Mouse (Mus musculus) kidney, adult 9 months (tissue): ENCODE measurements around the gene Eea1.
"Not testable (repeated sequence)": the region's sequence is repeated elsewhere in the genome, so short reads cannot be mapped to it uniquely, and the experiment has no call there.

Experiments used
- DNase-seq: peaks from one replicate; pipeline ENCODE4 v3.0.0; 2022

Gene Eea1

GRCm38 (mm10) chr10:95940046-95940900, at the start of gene Eea1:
Eea1 (plus strand) TSS chr10:95940650.
- peak; percentile 94 for DNase-seq

- no peak for DNase-seq
Observed at GRCm38 (mm10) chr10:95891214-95891960, 49.1 kb upstream of the Eea1 start.

GRCm38 (mm10) chr10:95892132-95892531, 48.3 kb upstream of the Eea1 start:
- no peak for DNase-seq

- no peak for DNase-seq
Observed at GRCm38 (mm10) chr10:95893291-95893932, 47.0 kb upstream of the Eea1 start.

- DNase-seq: peak; percentile 12
Observed at GRCm38 (mm10) chr10:95894036-95894855, 46.2 kb upstream of the Eea1 start.

- peak; percentile 75 for DNase-seq
Observed at GRCm38 (mm10) chr10:95894856-95895386, 45.5 kb upstream of the Eea1 start.

- DNase-seq: peak; percentile 64
Observed at GRCm38 (mm10) chr10:95898471-95899154, 41.8 kb upstream of the Eea1 start.

- DNase-seq: no peak
Observed at GRCm38 (mm10) chr10:95904668-95905067, 35.8 kb upstream of the Eea1 start.

- no peak for DNase-seq
Observed at GRCm38 (mm10) chr10:95909246-95909909, 31.1 kb upstream of the Eea1 start.

- DNase-seq: no peak
Observed at GRCm38 (mm10) chr10:95911016-95911415, 29.4 kb upstream of the Eea1 start.

- DNase-seq: no peak
Observed at GRCm38 (mm10) chr10:95914434-95915174, 25.8 kb upstream of the Eea1 start.

- DNase-seq: no peak
Observed at GRCm38 (mm10) chr10:95918716-95919115, 21.7 kb upstream of the Eea1 start.

GRCm38 (mm10) chr10:95923263-95924217, 16.9 kb upstream of the Eea1 start:
- DNase-seq: no peak

- DNase-seq: not testable (repeated sequence)
Observed at GRCm38 (mm10) chr10:95933631-95934030, 6.8 kb upstream of the Eea1 start.

GRCm38 (mm10) chr10:95940901-95941767, 684 bp downstream of the Eea1 start:
- DNase-seq: no peak

- no peak for DNase-seq
Observed at GRCm38 (mm10) chr10:95941768-95942425, 1.4 kb downstream of the Eea1 start.

- DNase-seq: no peak
Observed at GRCm38 (mm10) chr10:95945086-95945485, 4.6 kb downstream of the Eea1 start.

- DNase-seq: no peak
Observed at GRCm38 (mm10) chr10:95949410-95949809, 9.0 kb downstream of the Eea1 start.
